Mouse (Mus musculus) liver, adult (tissue): ENCODE measurements around the gene Tmem72.
A peak's percentile ranks its signal among the peaks of the same experiment; 100 is the strongest.

ENCODE experiments used
- GATA4 ChIP-seq: IDR thresholded peaks from 2 replicates; pipeline ENCODE4 v1.6.1; 2014; ENCODE audit warnings: mild to moderate bottlenecking, low read length; ENCODE audit not compliant: insufficient replicate concordance

The Tmem72 gene

DNA sequence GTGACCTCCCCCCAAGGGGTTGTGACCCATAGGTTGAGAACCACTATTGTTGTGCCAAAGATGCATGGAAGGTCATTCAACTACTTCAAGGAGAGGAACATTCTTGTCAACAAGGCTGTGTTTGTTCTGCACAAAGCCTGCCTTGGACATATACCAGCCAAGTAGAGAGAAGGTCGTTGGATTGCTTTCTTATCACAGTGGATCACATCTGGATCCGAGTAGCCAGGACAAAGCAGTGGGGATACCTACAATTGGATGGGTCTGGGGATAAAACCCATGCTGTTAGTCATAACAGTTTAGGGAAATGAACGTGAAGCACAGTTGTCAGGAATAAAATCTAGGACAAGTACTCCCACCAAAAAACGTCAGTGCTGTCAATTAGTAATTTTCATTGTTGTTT is 72.8 kb downstream of the Tmem72 start:
- no peak for TF ChIP-seq GATA4

DNA sequence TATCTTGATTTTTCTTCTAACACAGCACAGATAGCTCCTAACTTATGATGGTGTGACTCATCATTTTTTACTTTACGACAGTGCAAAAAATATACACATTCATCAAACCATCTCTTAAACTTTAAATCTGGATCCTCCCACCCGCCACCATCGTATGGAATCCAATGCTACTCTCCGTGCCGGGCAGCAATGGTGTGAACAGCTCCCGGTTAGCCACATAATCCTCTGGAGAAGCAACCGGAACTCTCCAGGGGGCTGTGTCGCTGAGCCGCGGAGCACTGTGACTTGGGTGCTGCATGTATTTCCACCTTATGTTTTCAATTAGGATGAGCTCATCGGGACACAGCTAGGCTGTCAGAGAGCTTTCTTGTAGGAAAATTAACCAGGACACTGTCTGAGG is 73.8 kb downstream of the Tmem72 start:
- no peak for TF ChIP-seq GATA4

- TF ChIP-seq GATA4: no peak; the same call in 1 of the 2 replicates
Observed at GRCm38 (mm10) chr6:116639663-116640062, 77.0 kb downstream of the Tmem72 start.

DNA sequence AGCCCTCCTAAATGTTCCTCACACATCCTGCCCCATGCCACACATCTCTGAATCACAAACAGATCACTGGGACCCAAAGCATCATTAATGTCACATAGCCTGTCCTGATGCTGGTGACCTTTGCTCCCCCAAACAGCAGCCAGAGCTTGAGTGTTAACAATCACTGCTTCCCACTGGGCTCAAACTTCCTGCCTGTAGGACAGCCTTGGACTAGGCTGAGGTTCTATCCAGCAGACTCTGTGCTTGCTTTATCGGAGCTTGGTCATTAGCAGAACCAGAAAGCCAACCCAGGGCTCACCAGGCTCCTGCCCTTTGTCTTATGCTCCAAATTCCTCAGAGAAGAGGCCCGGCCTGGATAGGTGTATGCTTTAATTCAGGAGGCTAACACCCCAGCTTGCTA is 77.8 kb downstream of the Tmem72 start:
- no peak for TF ChIP-seq GATA4

DNA sequence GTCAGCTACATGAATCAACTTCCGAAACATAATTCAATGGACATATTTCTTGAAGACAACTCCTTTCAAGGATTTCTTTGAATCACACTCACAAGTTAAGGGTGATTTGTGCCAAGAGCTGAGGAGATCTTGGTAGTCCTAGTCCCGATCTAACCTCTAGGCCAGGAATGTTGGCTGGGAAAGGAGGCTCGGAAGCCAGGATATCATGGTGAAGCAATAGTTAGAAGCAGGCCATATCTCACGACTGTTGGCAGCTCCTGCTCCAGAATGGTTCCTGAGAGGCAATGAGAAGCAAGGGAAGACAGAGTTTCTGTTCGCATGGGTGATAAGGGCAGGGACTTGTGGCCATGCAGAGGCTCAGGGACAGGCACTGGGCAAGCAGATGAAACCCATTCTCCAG is 79.2 kb downstream of the Tmem72 start:
- TF ChIP-seq GATA4: peak; percentile 34; the same call in 1 of the 2 replicates

- no peak for TF ChIP-seq GATA4
Observed at GRCm38 (mm10) chr6:116636581-116637235, 80.0 kb downstream of the Tmem72 start.

GRCm38 (mm10) chr6:116635251-116636180 is 81.2 kb downstream of the Tmem72 start:
- peak; percentile 92 for TF ChIP-seq GATA4

DNA sequence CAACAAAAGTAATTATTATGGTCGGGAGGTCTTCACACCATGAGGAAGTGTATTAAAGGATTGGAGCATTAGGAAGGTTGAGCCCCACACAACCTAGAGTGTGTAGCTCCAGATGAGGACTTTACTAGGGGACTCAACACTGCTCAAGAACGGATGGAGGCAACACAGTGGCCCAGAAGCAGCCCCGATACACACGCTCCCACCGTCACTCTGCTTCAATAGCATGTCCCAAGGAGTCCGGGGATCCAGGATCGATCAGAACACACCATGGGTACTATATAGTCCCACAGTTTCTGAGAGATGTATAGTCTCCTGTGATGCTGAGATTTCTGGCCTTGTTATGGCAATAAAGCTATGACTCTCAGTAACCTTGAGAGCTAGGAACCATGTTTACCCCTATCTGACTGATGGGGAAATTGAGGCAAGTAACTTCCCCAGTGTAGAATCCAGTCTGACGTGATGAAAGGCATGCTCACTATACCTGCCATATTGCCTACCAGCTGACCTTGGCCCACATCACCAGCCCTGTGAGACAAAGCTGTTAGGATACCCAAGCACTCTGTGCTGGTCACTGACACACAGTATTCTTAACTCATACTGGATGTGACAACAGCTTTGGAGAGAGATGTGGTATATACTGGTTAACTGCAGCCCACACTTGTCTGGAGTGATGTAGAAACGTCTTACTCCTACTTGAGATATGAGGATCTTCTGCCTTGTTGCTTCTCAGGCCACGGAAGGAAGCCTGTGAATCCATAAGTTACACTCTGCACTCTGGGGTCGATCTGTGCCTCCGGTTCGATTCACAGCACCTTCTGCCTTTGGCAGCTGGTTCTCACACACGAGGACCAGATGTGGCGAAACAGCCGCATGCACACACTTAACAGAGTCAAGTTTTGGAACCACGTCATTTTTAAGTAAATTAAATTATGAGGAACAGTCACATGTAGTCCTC is 82.7 kb downstream of the Tmem72 start:
- TF ChIP-seq GATA4: no peak

GRCm38 (mm10) chr6:116632129-116632528 is 84.6 kb downstream of the Tmem72 start:
- no peak for TF ChIP-seq GATA4

- no peak for TF ChIP-seq GATA4
Observed at GRCm38 (mm10) chr6:116629766-116630165, 86.9 kb downstream of the Tmem72 start.
